Mouse (Mus musculus): ENCODE data around the gene Slc22a4. TPM values are rescaled to one million over a fixed set of nuclear protein-coding genes. Genes with fewer than 3 reads are reported as not detected.
"Not testable (repeated sequence)": the region's sequence is repeated elsewhere in the genome, so short reads cannot be mapped to it uniquely, and the experiment has no call there.

Slc22a4 gene
- polyA plus RNA-seq, 1 experiment = 5.4 TPM

DNA sequence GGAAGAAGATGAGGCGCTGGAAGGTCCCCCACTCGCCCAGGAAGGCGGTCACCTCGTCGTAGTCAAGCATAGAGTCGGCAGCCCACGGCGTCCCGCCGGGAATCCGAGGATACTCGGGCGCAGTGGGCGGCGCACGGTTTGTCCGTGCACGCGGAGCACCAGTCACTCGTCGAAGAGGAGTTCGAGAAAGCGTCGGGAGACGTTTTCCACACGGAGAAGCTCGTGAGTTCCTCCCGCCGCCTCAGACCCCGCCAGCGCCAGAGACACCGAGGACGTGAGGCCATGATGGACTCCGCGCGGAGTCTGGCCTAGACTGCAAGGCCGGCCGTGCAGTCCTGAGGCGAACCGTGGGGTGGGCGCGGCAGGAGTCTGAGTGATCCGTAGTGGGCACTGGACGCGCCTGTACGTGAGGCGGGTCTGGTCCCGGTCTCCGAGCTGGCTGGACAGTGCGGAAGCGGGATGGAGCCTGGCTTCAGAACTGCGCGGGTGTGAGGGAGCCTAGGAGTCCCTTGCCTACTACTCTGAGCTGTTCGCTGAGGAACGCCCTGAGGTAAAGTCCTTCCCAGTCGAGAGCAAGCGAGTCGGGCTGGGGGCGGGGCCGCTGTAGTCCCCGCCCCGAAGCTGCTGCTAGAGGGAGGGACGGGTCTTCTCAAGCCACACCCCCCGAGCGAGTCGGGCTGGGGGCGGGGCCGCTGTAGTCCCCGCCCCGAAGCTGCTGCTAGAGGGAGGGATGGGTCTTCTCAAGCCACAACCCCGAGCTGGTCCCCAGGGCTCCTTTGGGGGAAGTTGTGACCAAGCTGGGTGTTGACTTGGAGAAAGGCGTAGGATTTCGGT lies 47.9 kb downstream of the Slc22a4 start, which contains the start of gene Slc22a21:
Gene Slc22a21 (minus strand): TSS at position 545 of the 834 bp plus-strand sequence.
- H3K36me3 ChIP-seq (ENCODE audit: control insufficient read depth, insufficient read depth, low read length) = no peaks in the 10 kb centered on the region
- H3K27ac ChIP-seq (ENCODE audit: insufficient read depth, low read length) = no peak within 1 kb of the TSS
- peak within 1 kb of the TSS; percentile 65 for H3K4me3 ChIP-seq (ENCODE audit: extremely low read depth, insufficient read depth, insufficient read length)
- 0 out of 2 replicates have a peak, but pooled peaks cover 1% of the 10 kb centered on the region for H3K27me3 ChIP-seq (ENCODE audit: control insufficient read depth, insufficient read depth, low read length)
- DNase-seq (ENCODE audit: low read depth in 1 of 2, low spot score in 2 of 2) = peak; percentile 35 to 45
- TF ChIP-seq POLR2A (IDR thresholded peaks at IDR 0.05; ENCODE audit: low read depth, low read length) (no peak), CTCF (IDR thresholded peaks at IDR 0.05; ENCODE audit: extremely low read depth, insufficient read depth, insufficient read length, insufficient replicate concordance) (no peak)
- peaks cover 3% of the 10 kb centered on the region; the same call in 1 of the 2 replicates for H3K4me1 ChIP-seq (ENCODE audit: control insufficient read depth, insufficient read depth, insufficient read length)
- 2% methylated on average over 73 of the region's 73 CpGs for WGBS

DNA sequence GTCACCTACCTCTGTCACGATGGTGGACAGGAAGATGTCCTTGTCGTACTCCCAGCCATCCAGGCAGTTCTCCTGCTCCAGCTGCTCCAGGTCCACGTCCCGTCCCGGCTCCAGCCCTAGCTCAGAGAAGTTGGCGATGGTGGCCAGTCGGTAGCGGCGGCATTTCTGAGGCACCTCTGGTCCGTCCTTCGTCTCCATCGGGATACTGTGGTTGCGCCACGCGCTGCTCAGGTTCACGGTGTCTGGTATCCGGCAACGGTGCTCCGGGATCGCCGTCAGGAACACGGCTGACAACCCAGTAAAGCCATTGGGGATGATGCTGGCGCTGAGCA lies 48.5 kb downstream of the Slc22a4 start:
- 2% methylated on average over 23 of the region's 23 CpGs for WGBS
- not testable (repeated sequence) for H3K27me3 ChIP-seq (ENCODE audit: control insufficient read depth, insufficient read depth, low read length); H3K36me3 ChIP-seq (ENCODE audit: control insufficient read depth, insufficient read depth, low read length); DNase-seq (ENCODE audit: low read depth in 1 of 2, low spot score in 2 of 2); H3K27ac ChIP-seq (ENCODE audit: insufficient read depth, low read length); H3K4me1 ChIP-seq (ENCODE audit: control insufficient read depth, insufficient read depth, insufficient read length)
- H3K4me3 ChIP-seq (ENCODE audit: extremely low read depth, insufficient read depth, insufficient read length) = peak overlapping the region; percentile 65

DNA sequence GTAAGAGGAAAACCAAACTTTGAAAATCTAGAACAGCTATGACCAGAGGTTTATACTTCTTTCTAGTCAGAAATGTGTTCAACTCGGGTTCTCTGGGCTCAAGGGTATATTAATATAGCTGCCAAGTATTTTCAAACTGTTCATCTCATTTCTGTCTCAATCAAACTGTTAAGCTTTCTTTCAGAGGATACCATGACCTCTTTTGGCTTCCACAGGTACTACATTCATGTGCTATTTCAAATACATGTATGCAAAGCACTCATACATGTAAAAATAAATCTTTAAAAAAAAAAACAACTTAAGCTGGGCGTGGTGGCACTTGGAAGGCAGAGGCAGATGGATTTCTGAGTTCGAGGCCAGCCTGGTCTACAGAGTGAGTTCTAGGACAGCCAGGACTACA lies 50.2 kb downstream of the Slc22a4 start:
- no peaks in the 10 kb centered on the region for H3K36me3 ChIP-seq (ENCODE audit: control insufficient read depth, insufficient read depth, low read length)
- H3K4me3 ChIP-seq (ENCODE audit: extremely low read depth, insufficient read depth, insufficient read length) = no peak overlapping the region
- 0 out of 2 replicates have a peak, but pooled peaks cover 1% of the 10 kb centered on the region for H3K27me3 ChIP-seq (ENCODE audit: control insufficient read depth, insufficient read depth, low read length)
- DNase-seq (ENCODE audit: low read depth in 1 of 2, low spot score in 2 of 2) = no peak
- 68% methylated on average over 3 of the region's 3 CpGs for WGBS
- peaks cover 3% of the 10 kb centered on the region; the same call in 1 of the 2 replicates for H3K4me1 ChIP-seq (ENCODE audit: control insufficient read depth, insufficient read depth, insufficient read length)
- no peak overlapping the region for H3K27ac ChIP-seq (ENCODE audit: insufficient read depth, low read length)
- TF ChIP-seq CTCF (IDR thresholded peaks at IDR 0.05; ENCODE audit: extremely low read depth, insufficient read depth, insufficient read length, insufficient replicate concordance) = no peak
- no peak for TF ChIP-seq POLR2A (IDR thresholded peaks at IDR 0.05; ENCODE audit: low read depth, low read length)

GRCm38 (mm10) chr11:53975559-53975958 lies 52.3 kb downstream of the Slc22a4 start:
- no peak for DNase-seq (ENCODE audit: low read depth in 1 of 2, low spot score in 2 of 2)
- Histone ChIP-seq H3K36me3 (ENCODE audit: control insufficient read depth, insufficient read depth, low read length) (no peaks in the 10 kb centered on the region), H3K27me3 (ENCODE audit: control insufficient read depth, insufficient read depth, low read length) (0 out of 2 replicates have a peak, but pooled peaks cover 1% of the 10 kb centered on the region), H3K4me3 (ENCODE audit: extremely low read depth, insufficient read depth, insufficient read length) (no peak overlapping the region), H3K4me1 (ENCODE audit: control insufficient read depth, insufficient read depth, insufficient read length) (peaks cover 3% of the 10 kb centered on the region; the same call in 1 of the 2 replicates), H3K27ac (ENCODE audit: insufficient read depth, low read length) (no peak overlapping the region)
- TF ChIP-seq CTCF (IDR thresholded peaks at IDR 0.05; ENCODE audit: extremely low read depth, insufficient read depth, insufficient read length, insufficient replicate concordance) = no peak
- no peak for TF ChIP-seq POLR2A (IDR thresholded peaks at IDR 0.05; ENCODE audit: low read depth, low read length)

DNA sequence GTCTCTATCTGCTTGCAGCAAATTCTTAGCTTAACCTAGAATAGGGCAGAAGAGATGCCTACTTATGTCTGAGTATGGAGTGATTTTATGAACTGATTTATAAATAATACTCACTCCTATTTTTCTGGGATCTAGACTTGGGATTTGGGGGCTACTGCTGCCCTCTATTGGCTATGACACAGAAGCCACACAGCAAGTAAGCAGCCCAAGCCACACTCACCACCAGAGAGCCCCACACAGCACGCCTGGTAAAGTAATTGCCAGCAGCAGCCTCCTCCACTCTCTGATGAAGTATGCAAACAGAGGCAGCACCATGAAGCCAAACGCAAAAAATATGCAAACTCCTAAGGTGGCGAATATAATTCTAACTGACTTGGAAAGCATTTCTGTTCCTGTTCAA lies 68.9 kb downstream of the Slc22a4 start:
- no peak overlapping the region for H3K4me3 ChIP-seq (ENCODE audit: extremely low read depth, insufficient read depth, insufficient read length)
- H3K36me3 ChIP-seq (ENCODE audit: control insufficient read depth, insufficient read depth, low read length) = no peaks in the 10 kb centered on the region
- H3K27me3 ChIP-seq (ENCODE audit: control insufficient read depth, insufficient read depth, low read length) = no peaks in the 10 kb centered on the region
- no peak for DNase-seq (ENCODE audit: low read depth in 1 of 2, low spot score in 2 of 2)
- TF ChIP-seq CTCF (IDR thresholded peaks at IDR 0.05; ENCODE audit: extremely low read depth, insufficient read depth, insufficient read length, insufficient replicate concordance) (no peak), POLR2A (IDR thresholded peaks at IDR 0.05; ENCODE audit: low read depth, low read length) (no peak)
- WGBS = 68% methylated on average over 3 of the region's 3 CpGs
- no peaks in the 10 kb centered on the region for H3K4me1 ChIP-seq (ENCODE audit: control insufficient read depth, insufficient read depth, insufficient read length)
- H3K27ac ChIP-seq (ENCODE audit: insufficient read depth, low read length) = no peak overlapping the region

DNA sequence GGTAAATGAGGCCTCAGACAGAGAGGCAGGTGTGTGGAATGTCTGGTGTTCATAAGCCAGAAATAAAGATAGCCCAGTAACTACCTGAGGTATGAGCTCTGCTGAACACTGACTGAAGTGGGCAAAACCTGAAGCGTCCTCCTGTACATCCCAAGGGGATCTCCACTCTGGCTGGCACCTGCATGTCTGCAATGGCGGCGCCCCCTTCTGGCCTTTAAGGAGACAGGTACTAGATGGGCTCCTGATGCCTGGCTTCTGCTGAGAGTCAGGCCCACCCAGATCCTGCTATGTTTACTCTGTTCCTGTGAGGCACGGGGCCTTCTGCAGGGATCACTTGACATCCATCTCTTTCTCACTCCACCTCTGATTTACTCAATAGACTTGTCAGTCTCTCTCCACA lies 69.7 kb downstream of the Slc22a4 start:
- H3K4me3 ChIP-seq (ENCODE audit: extremely low read depth, insufficient read depth, insufficient read length); H3K36me3 ChIP-seq (ENCODE audit: control insufficient read depth, insufficient read depth, low read length); H3K4me1 ChIP-seq (ENCODE audit: control insufficient read depth, insufficient read depth, insufficient read length); H3K27me3 ChIP-seq (ENCODE audit: control insufficient read depth, insufficient read depth, low read length); H3K27ac ChIP-seq (ENCODE audit: insufficient read depth, low read length): not testable (repeated sequence)
- 66% methylated on average over 4 of the region's 4 CpGs for WGBS
- 0 out of 2 replicates have a peak, but pooled peaks have one; percentile 2 for TF ChIP-seq CTCF (IDR thresholded peaks at IDR 0.05; ENCODE audit: extremely low read depth, insufficient read depth, insufficient read length, insufficient replicate concordance)
- DNase-seq (ENCODE audit: low read depth in 1 of 2, low spot score in 2 of 2) = peak in 1 of 2 experiments; percentile 19

GRCm38 (mm10) chr11:53956636-53957035 lies 71.3 kb downstream of the Slc22a4 start:
- no peak overlapping the region for H3K27ac ChIP-seq (ENCODE audit: insufficient read depth, low read length)
- DNase-seq (ENCODE audit: low read depth in 1 of 2, low spot score in 2 of 2) = no peak
- H3K4me1 ChIP-seq (ENCODE audit: control insufficient read depth, insufficient read depth, insufficient read length) = no peaks in the 10 kb centered on the region
- WGBS = 82% methylated on average over 1 of the region's 1 CpGs
- no peaks in the 10 kb centered on the region for H3K27me3 ChIP-seq (ENCODE audit: control insufficient read depth, insufficient read depth, low read length)
- H3K36me3 ChIP-seq (ENCODE audit: control insufficient read depth, insufficient read depth, low read length) = no peaks in the 10 kb centered on the region
- H3K4me3 ChIP-seq (ENCODE audit: extremely low read depth, insufficient read depth, insufficient read length) = no peak overlapping the region
- TF ChIP-seq CTCF (IDR thresholded peaks at IDR 0.05; ENCODE audit: extremely low read depth, insufficient read depth, insufficient read length, insufficient replicate concordance) = no peak
